Mouse (Mus musculus) olfactory bulb, adult 2 months (tissue): ENCODE measurements around the gene Cdca4.

Experiments used
- CTCF ChIP-seq: fragments of 200-500 bp; IDR thresholded peaks from 2 replicates; pipeline ENCODE4 v1.5.1; 2012; ENCODE audit warnings: low read depth, mild to moderate bottlenecking, low read length, moderate library complexity; ENCODE audit not compliant: insufficient read depth
- POLR2A ChIP-seq: fragments of 200-500 bp; IDR thresholded peaks from 2 replicates; pipeline ENCODE4 v1.6.1; 2012; ENCODE audit warnings: mild to moderate bottlenecking, low read depth, low read length, moderate library complexity; ENCODE audit not compliant: insufficient read depth

- TF ChIP-seq CTCF: no peak
- TF ChIP-seq POLR2A: no peak
Measured at GRCm38 (mm10) chr12:112823221-112823620, 6.0 kb downstream of the Cdca4 start.
